Mouse (Mus musculus) bone marrow, adult 2 months (tissue): ENCODE measurements around the gene Ms4a6d. TPM values are rescaled to one million over a fixed set of nuclear protein-coding genes. Genes with fewer than 3 reads are reported as not detected.
A peak's percentile ranks its signal among the peaks of the same experiment; 100 is the strongest.

Experiments used
- H3K27ac ChIP-seq: fragments of 200-500 bp; 2 replicates; pipeline ENCODE4 v1.5.1; 2012; ENCODE audit warnings: low read depth, mild to moderate bottlenecking, control low read depth, inconsistent platforms, low read length; ENCODE audit not compliant: control insufficient read depth, poor library complexity, insufficient read depth
- H3K4me1 ChIP-seq: fragments of 200-500 bp; 2 replicates; pipeline ENCODE4 v1.6.1; 2011; ENCODE audit warnings: low read length; ENCODE audit not compliant: control insufficient read depth, insufficient read depth
- H3K4me3 ChIP-seq: fragments of 200-500 bp; replicated peaks from 2 replicates; pipeline ENCODE3; 2011; ENCODE audit warnings: mild to moderate bottlenecking, low read depth, low read length, control low read depth; ENCODE audit not compliant: control insufficient read depth
- CTCF ChIP-seq: fragments of 200-500 bp; IDR thresholded peaks from 2 replicates; pipeline ENCODE4 v1.5.1; 2011; ENCODE audit warnings: low read length, control low read depth; ENCODE audit not compliant: control insufficient read depth, insufficient read depth
- POLR2A ChIP-seq: fragments of 200-500 bp; IDR thresholded peaks from 2 replicates; pipeline ENCODE4 v1.6.1; 2011; ENCODE audit warnings: low read depth, mild to moderate bottlenecking, control low read depth, low read length, borderline replicate concordance; ENCODE audit not compliant: control insufficient read depth
- WGBS: fragments of 180-500 bp; shearing (Covaris S2); methylation state at CpG from one replicate; pipeline ENCODE4 v1.1.7; 2018; 5-methylcytosine and 5-hydroxymethylcytosine counted together
- polyA plus RNA-seq: library from polyadenylated mRNA; stranded (reverse); fragments of >200 nt; gene quantifications from 2 replicates; pipeline ENCODE4 v1.2.4, GENCODE M21; 2011; ENCODE audit warnings: low replicate concordance; ENCODE audit not compliant: missing spikeins, insufficient read depth, insufficient read length

Gene Ms4a6d
- polyA plus RNA-seq, 1 experiment, result 3.6 TPM

GRCm38 (mm10) chr19:11624800-11625199 lies 20.2 kb upstream of the Ms4a6d start:
- Histone ChIP-seq H3K4me3 (no peak overlapping the region), H3K27ac (no peak overlapping the region), H3K4me1 (no peaks in the 10 kb centered on the region)
- TF ChIP-seq CTCF, result no peak
- no peak for TF ChIP-seq POLR2A

- Histone ChIP-seq H3K27ac (no peak within 1 kb of the TSS), H3K4me3 (no peak within 1 kb of the TSS), H3K4me1 (no peaks in the 10 kb centered on the region)
- TF ChIP-seq POLR2A, result no peak
- no peak for TF ChIP-seq CTCF
- WGBS, result 56% methylated on average over 2 of the region's 2 CpGs
These were observed 18.9 kb upstream of the Ms4a6d start, which contains the start of gene Ms4a2 for GRCm38 (mm10) chr19:11623551-11623950. Gene Ms4a2 (minus strand): TSS chr19:11623719.

- H3K4me1 ChIP-seq, result no peaks in the 10 kb centered on the region; the same call in 1 of the 2 replicates
- no peak for TF ChIP-seq POLR2A
- TF ChIP-seq CTCF, result no peak
- H3K27ac ChIP-seq, result no peak overlapping the region
- no peak overlapping the region for H3K4me3 ChIP-seq
These were observed 13.3 kb upstream of the Ms4a6d start for GRCm38 (mm10) chr19:11617983-11618382.

DNA sequence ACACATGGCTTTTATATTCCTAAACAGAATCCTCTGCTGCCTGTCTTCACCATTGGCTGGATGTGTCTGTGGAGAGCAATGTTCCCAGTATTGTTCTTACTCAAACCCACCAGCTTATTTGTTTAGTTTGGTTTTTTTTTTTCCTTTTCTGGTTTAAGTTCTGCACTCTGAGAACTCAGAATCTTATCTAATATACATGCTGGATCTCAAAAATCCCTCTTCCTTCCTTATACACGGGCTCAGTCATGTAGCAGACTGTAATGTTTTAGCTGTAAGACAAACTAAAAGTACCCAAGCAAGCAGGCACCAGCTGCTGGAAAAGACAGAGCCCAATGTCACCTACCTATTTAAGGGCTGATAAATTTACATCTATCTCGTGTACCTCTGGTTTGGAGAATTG lies 10.2 kb upstream of the Ms4a6d start:
- no peaks in the 10 kb centered on the region; the same call in 1 of the 2 replicates for H3K4me1 ChIP-seq
- TF ChIP-seq CTCF, result no peak
- H3K27ac ChIP-seq, result no peak overlapping the region
- 25% methylated on average over 2 of the region's 2 CpGs for WGBS
- H3K4me3 ChIP-seq, result no peak overlapping the region

DNA sequence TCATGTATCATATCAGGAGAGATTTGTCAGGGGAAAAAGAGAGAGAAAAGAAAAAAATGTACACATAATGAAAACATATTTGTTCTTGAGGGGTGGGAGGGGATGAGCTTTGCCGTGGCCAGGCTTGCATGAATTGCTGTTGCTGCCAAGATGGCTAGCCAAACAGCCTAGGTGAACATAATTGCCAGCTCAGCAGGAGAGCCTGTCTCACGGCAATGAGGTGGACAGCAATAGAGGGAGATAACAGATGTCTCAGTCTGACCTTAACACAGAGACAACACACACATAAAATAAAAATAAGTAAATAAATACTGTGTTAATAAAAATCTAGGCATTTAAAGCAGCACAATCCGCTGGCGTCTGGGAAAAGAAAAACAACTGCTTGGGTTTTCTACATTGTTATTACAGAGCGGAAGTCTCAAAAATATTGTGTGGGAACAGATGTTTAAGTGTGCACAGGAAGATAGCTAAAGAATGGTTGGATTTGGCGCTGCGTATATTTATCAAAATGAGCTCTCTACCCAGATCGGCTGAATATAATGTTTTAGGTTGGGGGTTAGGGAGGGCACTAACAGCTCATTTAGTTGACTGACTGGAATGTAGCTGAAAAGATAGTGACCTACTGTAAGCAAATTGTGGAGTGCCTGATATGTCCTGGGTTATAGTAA lies 9.3 kb upstream of the Ms4a6d start:
- WGBS, result 32% methylated on average over 8 of the region's 8 CpGs
- TF ChIP-seq CTCF, result no peak
- no peak for TF ChIP-seq POLR2A
- no peak overlapping the region for H3K27ac ChIP-seq
- H3K4me3 ChIP-seq, result no peak overlapping the region
- H3K4me1 ChIP-seq, result no peaks in the 10 kb centered on the region; the same call in 1 of the 2 replicates

DNA sequence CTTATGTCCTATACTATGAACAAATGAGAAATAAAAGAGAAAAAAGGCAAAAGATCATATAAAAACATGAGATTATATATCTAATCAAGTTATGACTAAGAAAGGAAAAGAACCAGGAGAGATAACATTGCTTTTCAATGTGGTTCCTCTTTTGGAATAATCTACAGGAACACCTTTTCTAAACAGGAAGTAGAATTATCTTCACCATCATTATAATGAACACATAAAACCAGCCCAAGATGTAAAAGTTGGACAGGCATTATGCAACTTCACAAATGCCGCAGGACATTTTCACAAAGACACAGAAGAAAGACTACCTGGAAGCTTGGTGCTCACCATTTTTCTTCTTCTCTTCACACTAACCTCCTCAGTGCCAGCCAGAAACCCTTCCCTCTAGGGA lies 8.4 kb upstream of the Ms4a6d start:
- no peak overlapping the region for H3K4me3 ChIP-seq
- TF ChIP-seq POLR2A (no peak), CTCF (no peak)
- WGBS, result 10% methylated on average over 1 of the region's 1 CpGs
- H3K27ac ChIP-seq, result no peak overlapping the region
- no peaks in the 10 kb centered on the region; the same call in 1 of the 2 replicates for H3K4me1 ChIP-seq

GRCm38 (mm10) chr19:11612293-11612692 lies 7.6 kb upstream of the Ms4a6d start:
- Histone ChIP-seq H3K4me3 (no peak overlapping the region), H3K27ac (no peak overlapping the region), H3K4me1 (no peaks in the 10 kb centered on the region; the same call in 1 of the 2 replicates)
- 33% methylated on average over 2 of the region's 2 CpGs for WGBS
- TF ChIP-seq POLR2A (no peak), CTCF (no peak)

DNA sequence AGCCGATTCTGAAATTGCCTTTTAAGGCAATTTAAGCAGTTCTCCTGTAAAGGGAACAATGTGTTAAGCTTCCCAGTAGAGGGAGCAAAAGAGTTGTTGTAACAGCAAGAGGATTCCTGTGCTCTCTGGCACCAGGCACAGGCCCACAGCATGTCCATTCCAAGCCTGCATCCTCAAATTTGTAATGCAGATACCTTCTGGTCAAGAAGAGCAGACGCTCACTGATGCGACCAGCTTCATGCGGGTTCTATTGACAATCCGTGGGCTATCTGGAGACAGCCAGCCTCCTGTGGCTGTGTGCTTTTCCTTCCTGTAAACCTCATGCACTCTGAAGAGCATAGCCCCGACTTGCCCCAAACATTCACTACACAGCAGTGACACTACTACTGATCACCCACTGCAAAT lies 6.9 kb upstream of the Ms4a6d start:
- H3K27ac ChIP-seq, result no peak overlapping the region
- no peak overlapping the region for H3K4me3 ChIP-seq
- H3K4me1 ChIP-seq, result no peaks in the 10 kb centered on the region; the same call in 1 of the 2 replicates
- TF ChIP-seq POLR2A, result no peak
- 0 out of 2 replicates have a peak, but pooled peaks have one; percentile 21 for TF ChIP-seq CTCF
- WGBS, result 2% methylated on average over 6 of the region's 6 CpGs

DNA sequence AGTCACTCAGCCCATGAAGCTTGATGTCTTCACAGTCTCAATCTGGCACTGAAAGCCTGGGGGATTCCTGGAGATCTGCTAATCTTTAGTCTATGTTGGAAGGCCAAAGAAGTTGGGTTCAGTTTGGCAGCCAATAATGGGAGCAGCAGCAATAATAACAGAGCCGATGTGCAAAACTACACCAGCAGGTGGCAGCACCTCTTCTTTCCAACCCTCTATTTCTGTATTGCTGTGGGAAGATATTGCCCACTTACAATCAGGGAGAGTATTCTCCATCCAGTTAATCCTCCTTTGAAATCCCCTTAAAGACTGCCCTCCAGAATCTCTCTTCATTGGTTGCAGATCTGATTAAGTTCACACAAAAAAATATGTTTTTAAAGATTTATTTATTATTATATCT lies 3.5 kb upstream of the Ms4a6d start:
- 0% methylated on average over 1 of the region's 1 CpGs for WGBS
- Histone ChIP-seq H3K4me3 (no peak overlapping the region), H3K4me1 (no peaks in the 10 kb centered on the region), H3K27ac (no peak overlapping the region)
- TF ChIP-seq CTCF, result peak; percentile 37
- TF ChIP-seq POLR2A, result no peak
